Mouse (Mus musculus) v-Abl transformed pro-B cells (cell line): ENCODE measurements around the gene Ebf1.

ENCODE experiments used
- in situ Hi-C, 2 experiments: fragments of 400-800 bp; cut with MboI; formaldehyde crosslinking; loops; one replicate each; pipeline ENCODE4 v1.15.1; 2025; ENCODE audit not compliant: unreplicated experiment in 2 of 2

Ebf1 gene

GRCm38 (mm10) chr11:44881056-44881683, 264.1 kb downstream of the Ebf1 start:
- in situ Hi-C loops, result loop anchor here in 1 of 2 experiments (25.0 kb wide), 1 partner anchor 656 kb away; no protein-coding TSS in a partner anchor

GRCm38 (mm10) chr11:44882476-44882970, 265.4 kb downstream of the Ebf1 start:
- in situ Hi-C loops, result loop anchor here in 1 of 2 experiments (25.0 kb wide), 1 partner anchor 655 kb away; no protein-coding TSS in a partner anchor

GRCm38 (mm10) chr11:44884337-44884736, 267.2 kb downstream of the Ebf1 start:
- in situ Hi-C loops, result loop anchor here in 1 of 2 experiments (25.0 kb wide), 1 partner anchor 653 kb away; no protein-coding TSS in a partner anchor

- in situ Hi-C loops, result loop anchor here in 1 of 2 experiments (25.0 kb wide), 1 partner anchor 650 kb away; no protein-coding TSS in a partner anchor
These were observed 269.8 kb downstream of the Ebf1 start for GRCm38 (mm10) chr11:44886897-44887296.

- in situ Hi-C loops, result loop anchor here in 1 of 2 experiments (25.0 kb wide), 1 partner anchor 650 kb away; no protein-coding TSS in a partner anchor
These were observed 270.6 kb downstream of the Ebf1 start for GRCm38 (mm10) chr11:44887691-44888090.

- in situ Hi-C loops, result loop anchor here in 1 of 2 experiments (25.0 kb wide), 1 partner anchor 649 kb away; no protein-coding TSS in a partner anchor
These were observed 271.3 kb downstream of the Ebf1 start for GRCm38 (mm10) chr11:44888390-44888789.

- in situ Hi-C loops, result loop anchor here (5.0 to 25.0 kb wide), 4 partner anchors 54 to 644 kb away; partner anchors contain the start of gene Ebf1 (in 1 of the 2)
These were observed 275.9 kb downstream of the Ebf1 start for GRCm38 (mm10) chr11:44892814-44893521.

GRCm38 (mm10) chr11:44893986-44894385, 276.9 kb downstream of the Ebf1 start:
- in situ Hi-C loops, result loop anchor here (5.0 to 25.0 kb wide), 4 partner anchors 53 to 643 kb away; partner anchors contain the start of gene Ebf1 (in 1 of the 2)

GRCm38 (mm10) chr11:44894798-44895197, 277.7 kb downstream of the Ebf1 start:
- in situ Hi-C loops, result loop anchor here (5.0 to 25.0 kb wide), 4 partner anchors 53 to 643 kb away; partner anchors contain the start of gene Ebf1 (in 1 of the 2)

- in situ Hi-C loops, result loop anchor here in 1 of 2 experiments (10.0 to 25.0 kb wide), 2 partner anchors 281 to 641 kb away; partner anchors contain the start of gene Ebf1
These were observed 278.8 kb downstream of the Ebf1 start for GRCm38 (mm10) chr11:44895893-44896292.

- in situ Hi-C loops, result loop anchor here in 1 of 2 experiments (10.0 to 25.0 kb wide), 2 partner anchors 282 to 640 kb away; partner anchors contain the start of gene Ebf1
These were observed 280.1 kb downstream of the Ebf1 start for GRCm38 (mm10) chr11:44897140-44897665.

- in situ Hi-C loops, result loop anchor here in 1 of 2 experiments (10.0 to 25.0 kb wide), 2 partner anchors 285 to 638 kb away; partner anchors contain the start of gene Ebf1
These were observed 282.4 kb downstream of the Ebf1 start for GRCm38 (mm10) chr11:44899554-44899953.

- in situ Hi-C loops, result loop anchor here in 1 of 2 experiments (10.0 to 25.0 kb wide), 2 partner anchors 285 to 637 kb away; partner anchors contain the start of gene Ebf1
These were observed 282.8 kb downstream of the Ebf1 start for GRCm38 (mm10) chr11:44899965-44900364.

GRCm38 (mm10) chr11:44900496-44900895, 283.4 kb downstream of the Ebf1 start:
- in situ Hi-C loops, result no loop called here

- in situ Hi-C loops, result no loop called here
These were observed 284.6 kb downstream of the Ebf1 start for GRCm38 (mm10) chr11:44901715-44902114.

- in situ Hi-C loops, result no loop called here
These were observed 285.0 kb downstream of the Ebf1 start for GRCm38 (mm10) chr11:44902165-44902564.

- in situ Hi-C loops, result no loop called here
These were observed 287.0 kb downstream of the Ebf1 start for GRCm38 (mm10) chr11:44904121-44904520.

- in situ Hi-C loops, result no loop called here
These were observed 289.3 kb downstream of the Ebf1 start for GRCm38 (mm10) chr11:44906456-44906855.

GRCm38 (mm10) chr11:44911765-44912164, 294.6 kb downstream of the Ebf1 start:
- in situ Hi-C loops, result no loop called here

GRCm38 (mm10) chr11:44913806-44914205, 296.7 kb downstream of the Ebf1 start:
- in situ Hi-C loops, result no loop called here
